In genomic region chr3:52413187-52413746, GRCm38 (mm10) we compare ENCODE assay signal across 9 mouse cellular contexts.
DNase-seq lines count a peak whose midpoint lies in the region; ATAC-seq lines count a peak whose summit lies in the region.
"Had no signal": no experiment of that assay in that cellular context is flagged by ENCODE, and none has a peak within 500 bp of the region (broad histone marks: within the 10 kb centered on the region; RNA-seq: fewer than 3 reads in every experiment).

No protein-coding gene starts in this region.

- peak overlapping the region; percentile 14; the same call in 1 of the 2 replicates for H3K4me3 ChIP-seq in hindbrain, embryonic 10.5 days
- no peak overlapping the region for H3K4me3 ChIP-seq in hindbrain, embryonic 14.5 days (replicated peaks; ENCODE audit: low read length)

- no peaks in the 10 kb centered on the region for H3K36me3 ChIP-seq in hindbrain, embryonic 10.5 days
- no peaks in the 10 kb centered on the region for H3K36me3 ChIP-seq in hindbrain, embryonic 14.5 days (replicated peaks; ENCODE audit: control insufficient read depth, insufficient read depth)

- peaks cover 20% of the 10 kb centered on the region; the same call in 1 of the 2 replicates for H3K27me3 ChIP-seq in hindbrain, embryonic 10.5 days (ENCODE audit: insufficient read depth, poor library complexity, severe bottlenecking)
- H3K27me3 ChIP-seq in hindbrain, embryonic 14.5 days (ENCODE audit: control insufficient read depth, insufficient read depth, low read length): no peaks in the 10 kb centered on the region

- H3K9ac ChIP-seq in hindbrain, embryonic 14.5 days: no peak overlapping the region

- H3K9me3 ChIP-seq in hindbrain, embryonic 10.5 days: no peaks in the 10 kb centered on the region
- H3K9me3 ChIP-seq in hindbrain, embryonic 14.5 days (ENCODE audit: control insufficient read depth, low read length): no peaks in the 10 kb centered on the region

- no peak for ATAC-seq in hindbrain, embryonic 14.5 days (ENCODE audit: low FRiP score)

- H3K4me1 ChIP-seq in hindbrain, embryonic 10.5 days (replicated peaks): peaks cover 33% of the 10 kb centered on the region
- 0 out of 2 replicates have a peak, but pooled peaks cover 4% of the 10 kb centered on the region for H3K4me1 ChIP-seq in hindbrain, embryonic 14.5 days (replicated peaks; ENCODE audit: control insufficient read depth, insufficient read depth, low read length)

- no peak overlapping the region for H3K4me2 ChIP-seq in hindbrain, embryonic 14.5 days (replicated peaks)

- peak; percentile 46 for DNase-seq in hindbrain, embryonic 10.5 days (ENCODE audit: low spot score)
- no peak for DNase-seq in hindbrain, embryonic 14.5 days (ENCODE audit: low spot score)
- DNase-seq in ZHBTc4 (ENCODE audit: low read depth, low spot score): peak; percentile 98
- DNase-seq in heart, postnatal 4 days: peak; percentile 22
- DNase-seq in lung, postnatal 10 days: peak; percentile 65
- DNase-seq in right cerebral cortex, adult 18-20 months: no peak
- DNase-seq in layer of hippocampus, adult 18-20 months (ENCODE audit: low spot score in 2 of 2): no peak
- DNase-seq in urinary bladder, postnatal 25 days (ENCODE audit: low spot score): no peak
- DNase-seq: spleen, adult 18-20 months had no signal

- 4% methylated on average over 10 of the region's 10 CpGs for WGBS in hindbrain, embryonic 10.5 days
- 5% methylated on average over 10 of the region's 10 CpGs for WGBS in hindbrain, embryonic 14.5 days

- H3K27ac ChIP-seq in hindbrain, embryonic 10.5 days: peak overlapping the region; percentile 8; the same call in 1 of the 2 replicates
- H3K27ac ChIP-seq in hindbrain, embryonic 14.5 days: no peak overlapping the region

Comparison
In these comparisons a context has a peak if more than half of its experiments do, and no peak if none do; other contexts are left out.
1. DNase-seq: peak in hindbrain, embryonic 10.5 days (single experiment), ZHBTc4 (single experiment), heart, postnatal 4 days (single experiment) and lung, postnatal 10 days (single experiment); none in hindbrain, embryonic 14.5 days (single experiment), right cerebral cortex, adult 18-20 months (single experiment), layer of hippocampus, adult 18-20 months (0 of 2) and urinary bladder, postnatal 25 days (single experiment).